Mouse (Mus musculus): ENCODE results near the gene Acot12.

Acot12 gene

GRCm38 (mm10) chr13:91826066-91826465 lies 84.8 kb downstream of the Acot12 start:
- DNase-seq (ENCODE audit: low spot score): no peak

- no peak for DNase-seq (ENCODE audit: low spot score)
Observed at GRCm38 (mm10) chr13:91827876-91828275, 86.6 kb downstream of the Acot12 start.

All from c-Kit-positive CD71-positive TER-119-positive erythroid progenitor cells, embryonic 14.5 days (primary cell).